ENCODE assay signal across 9 mouse cellular contexts in genomic region chr19:46623194-46623667, GRCm38 (mm10). TPM values are rescaled to one million over a fixed set of nuclear protein-coding genes. Genes with fewer than 3 reads are reported as not detected.
DNase-seq lines count a peak whose midpoint lies in the region; ATAC-seq and TF ChIP-seq lines count a peak whose summit lies in the region.
"Had no signal": no experiment of that assay in that cellular context is flagged by ENCODE, and none has a peak within 500 bp of the region (broad histone marks: within the 10 kb centered on the region; RNA-seq: fewer than 3 reads in every experiment).

No protein-coding gene starts in this region.

- TF ChIP-seq EP300 in liver, embryonic 14.5 days (IDR thresholded peaks at IDR 0.05; ENCODE audit: low read depth) = no peak

- no peak for TF ChIP-seq CTCF in Patski (IDR thresholded peaks at IDR 0.05)
- TF ChIP-seq CTCF in liver, embryonic 14.5 days (IDR thresholded peaks at IDR 0.05; ENCODE audit: low read depth) = no peak

- in situ Hi-C loops in Patski (cut with MboI; ENCODE audit: low pct_unique_long_range_greater_than_20kb) = no loop called here

- H3K4me2 ChIP-seq in embryonic facial prominence, embryonic 15.5 days (replicated peaks) = peak overlapping the region; percentile 43
- H3K4me2 ChIP-seq in liver, embryonic 14.5 days (ENCODE audit: low read depth) = peak overlapping the region; percentile 47
- peak overlapping the region; percentile 52 for H3K4me2 ChIP-seq in neural tube, embryonic 13.5 days

- CTCF ChIA-PET in Patski (lab: Charles Lee) = no interaction called here

- H3K36me3 ChIP-seq in embryonic facial prominence, embryonic 15.5 days = peaks cover 7% of the 10 kb centered on the region; the same call in 1 of the 2 replicates
- no peaks in the 10 kb centered on the region for H3K36me3 ChIP-seq in liver, embryonic 14.5 days (replicated peaks; ENCODE audit: control insufficient read depth, insufficient read depth, low read depth)
- peaks cover 17% of the 10 kb centered on the region for H3K36me3 ChIP-seq in neural tube, embryonic 13.5 days

- 7% methylated on average over 16 of the region's 16 CpGs for WGBS in embryonic facial prominence, embryonic 15.5 days
- 28% methylated on average over 16 of the region's 16 CpGs for WGBS in liver, embryonic 14.5 days (ENCODE audit: insufficient replicate concordance)
- 6% methylated on average over 16 of the region's 16 CpGs for WGBS in neural tube, embryonic 13.5 days

- H3K27ac ChIP-seq in embryonic facial prominence, embryonic 15.5 days (replicated peaks) = peak overlapping the region; percentile 79
- H3K27ac ChIP-seq in liver, embryonic 14.5 days = no peak overlapping the region
- H3K27ac ChIP-seq in neural tube, embryonic 13.5 days (replicated peaks) = peak overlapping the region; percentile 69

- POLR2A ChIA-PET in Patski (lab: Charles Lee) = interaction anchor here (0.6 kb wide), 2 partner anchors 22 to 123 kb away, joined by 3 read pairs; no protein-coding TSS in a partner anchor

- H3K9ac ChIP-seq in embryonic facial prominence, embryonic 15.5 days = peak overlapping the region; percentile 13; the same call in 1 of the 2 replicates
- no peak overlapping the region for H3K9ac ChIP-seq in liver, embryonic 14.5 days (replicated peaks)
- peak overlapping the region; percentile 60 for H3K9ac ChIP-seq in neural tube, embryonic 13.5 days

- ATAC-seq in Patski = peak; percentile 14
- peak; percentile 58; the same call in 1 of the 2 replicates for ATAC-seq in embryonic facial prominence, embryonic 15.5 days (ENCODE audit: insufficient number of reproducible peaks, low FRiP score, low TSS enrichment, low read depth)
- ATAC-seq in liver, embryonic 14.5 days (ENCODE audit: insufficient read depth) = no peak; the same call in 1 of the 2 replicates
- peak; percentile 51 for ATAC-seq in neural tube, embryonic 13.5 days (ENCODE audit: low read depth)

- H3K9me3 ChIP-seq in embryonic facial prominence, embryonic 15.5 days (replicated peaks) = no peaks in the 10 kb centered on the region
- H3K9me3 ChIP-seq in liver, embryonic 14.5 days (ENCODE audit: control insufficient read depth, low read length) = no peaks in the 10 kb centered on the region
- no peaks in the 10 kb centered on the region for H3K9me3 ChIP-seq in neural tube, embryonic 13.5 days

- H3K4me3 ChIP-seq in embryonic facial prominence, embryonic 15.5 days (replicated peaks) = peak overlapping the region; percentile 35
- H3K4me3 ChIP-seq in liver, embryonic 14.5 days (ENCODE audit: insufficient read depth in 1 of 2, low read depth in 2 of 2, low read length in 2 of 2) = peak overlapping the region; percentile 21 to 30; a peak in 3 of 4 replicates
- peak overlapping the region; percentile 22 for H3K4me3 ChIP-seq in neural tube, embryonic 13.5 days

- H3K4me1 ChIP-seq in embryonic facial prominence, embryonic 15.5 days = peaks cover 72% of the 10 kb centered on the region
- peaks cover 0 to 6% of the 10 kb centered on the region in 2 experiments; a peak in 1 of 4 replicates for H3K4me1 ChIP-seq in liver, embryonic 14.5 days (replicated peaks; ENCODE audit: control insufficient read depth in 2 of 2, insufficient read depth in 2 of 2, low read length in 1 of 2)
- peaks cover 73% of the 10 kb centered on the region for H3K4me1 ChIP-seq in neural tube, embryonic 13.5 days (replicated peaks)

- no peaks in the 10 kb centered on the region for H3K27me3 ChIP-seq in Patski
- no peaks in the 10 kb centered on the region for H3K27me3 ChIP-seq in embryonic facial prominence, embryonic 15.5 days
- H3K27me3 ChIP-seq in liver, embryonic 14.5 days (ENCODE audit: control insufficient read depth, insufficient read depth, low read length) = no peaks in the 10 kb centered on the region
- H3K27me3 ChIP-seq in neural tube, embryonic 13.5 days = no peaks in the 10 kb centered on the region

- DNase-seq in Patski (ENCODE audit: low read depth, low spot score) = no peak
- peak; percentile 71 for DNase-seq in heart, postnatal 4 days
- no peak for DNase-seq in liver, embryonic 14.5 days (ENCODE audit: low read depth in 3 of 3, low spot score in 3 of 3)
- no peak for DNase-seq in urinary bladder, postnatal 10 days (ENCODE audit: low spot score)
- no peak for DNase-seq in cerebellum, adult 18-20 months
- DNase-seq in layer of hippocampus, adult 8-10 months (ENCODE audit: low spot score in 2 of 2) = no peak

RNA-seq across cellular contexts. Expression of gene Wbp1l, which starts 24.3 kb away (rescaled TPM):
- 73.3 TPM for polyA plus RNA-seq in Patski (2021)
- 50.1 and 55.2 TPM in 2 replicates for polyA plus RNA-seq in embryonic facial prominence, embryonic 15.5 days (2015; fragmentation: Nextera tagmentation; extraction: Ambion mirVana)
- total RNA-seq in heart, postnatal 4 days (2021) = 10 to 100 TPM; 60.5 to 61.2 TPM
- 10.6 and 10.7 TPM in 2 replicates for polyA plus RNA-seq in liver, embryonic 14.5 days (2012; rRNA removed)
- 9.8 and 11.8 TPM in 2 replicates for polyA plus RNA-seq in liver, embryonic 14.5 days (2014; fragmentation: Nextera tagmentation; extraction: Ambion mirVana)
- 38.0 and 43.2 TPM in 2 replicates for polyA plus RNA-seq in neural tube, embryonic 13.5 days (2015; fragmentation: Nextera tagmentation; extraction: Ambion mirVana)
- total RNA-seq in layer of hippocampus, adult 8-10 months (2022) = 10 to 100 TPM; 40.2 to 43.3 (median 41.6) TPM

RNA-seq across cellular contexts. Expression of gene Cyp17a1, which starts 49.7 kb away (rescaled TPM):
- polyA plus RNA-seq in Patski (2021) = not detected
- 1.1 and 2.3 TPM in 2 replicates for polyA plus RNA-seq in embryonic facial prominence, embryonic 15.5 days (2015; fragmentation: Nextera tagmentation; extraction: Ambion mirVana)
- total RNA-seq in heart, postnatal 4 days (2021) = under 1 TPM in 1 of 2 experiments, not detected in 1; 0.23 TPM
- polyA plus RNA-seq in liver, embryonic 14.5 days (2012; rRNA removed) = 0.06 and 0.08 TPM in 2 replicates
- polyA plus RNA-seq in liver, embryonic 14.5 days (2014; fragmentation: Nextera tagmentation; extraction: Ambion mirVana) = 0.13 and 0.18 TPM in 2 replicates
- polyA plus RNA-seq in neural tube, embryonic 13.5 days (2015; fragmentation: Nextera tagmentation; extraction: Ambion mirVana) = not detected in 2 replicates
- total RNA-seq in layer of hippocampus, adult 8-10 months (2022) = not detected
- total RNA-seq: left cerebral cortex, postnatal 25 days had no signal

RNA-seq across cellular contexts. Expression of gene Sfxn2, which starts 50.1 kb away (rescaled TPM):
- 9.3 TPM for polyA plus RNA-seq in Patski (2021)
- 21.8 and 21.9 TPM in 2 replicates for polyA plus RNA-seq in embryonic facial prominence, embryonic 15.5 days (2015; fragmentation: Nextera tagmentation; extraction: Ambion mirVana)
- total RNA-seq in heart, postnatal 4 days (2021) = 1 to 10 TPM; 4.6 to 6.4 TPM
- polyA plus RNA-seq in liver, embryonic 14.5 days (2012; rRNA removed) = 5.8 and 7.4 TPM in 2 replicates
- 15.0 and 15.9 TPM in 2 replicates for polyA plus RNA-seq in liver, embryonic 14.5 days (2014; fragmentation: Nextera tagmentation; extraction: Ambion mirVana)
- 10.6 and 12.9 TPM in 2 replicates for polyA plus RNA-seq in neural tube, embryonic 13.5 days (2015; fragmentation: Nextera tagmentation; extraction: Ambion mirVana)
- total RNA-seq in layer of hippocampus, adult 8-10 months (2022) = 1 to 10 TPM; 7.3 to 9.2 (median 7.5) TPM

RNA-seq across cellular contexts. Expression of gene Arl3, which starts 50.2 kb away (rescaled TPM):
- polyA plus RNA-seq in Patski (2021) = 187 TPM
- 149 TPM in 2 replicates for polyA plus RNA-seq in embryonic facial prominence, embryonic 15.5 days (2015; fragmentation: Nextera tagmentation; extraction: Ambion mirVana)
- total RNA-seq in heart, postnatal 4 days (2021) = 10 to 100 TPM; 29.6 to 31.1 TPM
- 14.7 and 27.6 TPM in 2 replicates for polyA plus RNA-seq in liver, embryonic 14.5 days (2012; rRNA removed)
- 17.1 and 17.6 TPM in 2 replicates for polyA plus RNA-seq in liver, embryonic 14.5 days (2014; fragmentation: Nextera tagmentation; extraction: Ambion mirVana)
- polyA plus RNA-seq in neural tube, embryonic 13.5 days (2015; fragmentation: Nextera tagmentation; extraction: Ambion mirVana) = 208 and 217 TPM in 2 replicates
- total RNA-seq in layer of hippocampus, adult 8-10 months (2022) = 100 to 1,000 TPM in 2 of 4 experiments, 10 to 100 TPM in 2; 85.9 to 125 (median 103) TPM
